Mouse (Mus musculus): ENCODE data around the gene Tspan18.

The Tspan18 gene

DNA sequence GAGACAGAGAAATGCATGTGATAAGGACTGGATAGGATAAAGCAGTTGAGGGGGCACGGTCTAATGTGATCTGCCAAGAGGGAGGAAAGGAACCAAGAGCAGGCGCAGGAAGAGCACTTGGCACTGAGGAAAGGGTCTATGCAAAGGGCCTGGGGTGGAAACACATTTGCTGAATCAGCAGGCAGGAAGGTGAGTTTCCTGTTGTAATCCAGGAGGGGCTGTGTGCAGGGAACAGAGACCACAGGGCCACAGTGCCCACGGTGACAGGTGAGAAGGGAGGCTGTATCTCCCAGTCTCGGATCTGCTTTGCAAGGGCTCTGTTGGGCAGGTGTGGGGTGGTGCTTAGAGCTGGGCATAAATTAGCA is 156.0 kb downstream of the Tspan18 start:
- no peak for DNase-seq

GRCm38 (mm10) chr2:93177668-93178312 is 156.5 kb downstream of the Tspan18 start:
- DNase-seq, result no peak

- peak; percentile 59 for DNase-seq
Measured at GRCm38 (mm10) chr2:93176871-93177667, 157.2 kb downstream of the Tspan18 start.

- DNase-seq, result no peak
Measured at GRCm38 (mm10) chr2:93176193-93176798, 158.0 kb downstream of the Tspan18 start.

- DNase-seq, result no peak
Measured at GRCm38 (mm10) chr2:93175721-93176120, 158.6 kb downstream of the Tspan18 start.

- no peak for DNase-seq
Measured at GRCm38 (mm10) chr2:93175278-93175677, 159.0 kb downstream of the Tspan18 start.

- no peak for DNase-seq
Measured at GRCm38 (mm10) chr2:93174159-93174558, 160.1 kb downstream of the Tspan18 start.

DNA sequence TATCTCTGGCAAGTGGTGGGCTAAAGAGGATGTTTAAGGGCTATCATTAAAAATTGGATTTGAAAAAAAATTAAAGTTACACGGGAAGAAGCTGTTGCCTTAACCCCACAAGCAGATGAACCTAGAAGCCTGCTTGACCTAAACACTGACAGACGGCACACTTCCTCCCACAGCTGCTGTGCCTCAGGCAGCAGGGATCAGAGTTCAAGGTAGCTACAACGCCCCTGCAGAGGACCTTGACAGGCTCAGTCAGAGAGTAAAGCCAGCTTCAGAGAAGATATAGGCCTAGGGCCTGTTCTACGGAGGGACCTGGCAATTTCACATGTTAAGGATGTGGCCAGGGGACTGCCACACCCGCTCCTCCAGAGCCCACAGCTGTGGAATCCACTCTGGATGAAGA is 161.8 kb downstream of the Tspan18 start:
- DNase-seq, result no peak

DNA sequence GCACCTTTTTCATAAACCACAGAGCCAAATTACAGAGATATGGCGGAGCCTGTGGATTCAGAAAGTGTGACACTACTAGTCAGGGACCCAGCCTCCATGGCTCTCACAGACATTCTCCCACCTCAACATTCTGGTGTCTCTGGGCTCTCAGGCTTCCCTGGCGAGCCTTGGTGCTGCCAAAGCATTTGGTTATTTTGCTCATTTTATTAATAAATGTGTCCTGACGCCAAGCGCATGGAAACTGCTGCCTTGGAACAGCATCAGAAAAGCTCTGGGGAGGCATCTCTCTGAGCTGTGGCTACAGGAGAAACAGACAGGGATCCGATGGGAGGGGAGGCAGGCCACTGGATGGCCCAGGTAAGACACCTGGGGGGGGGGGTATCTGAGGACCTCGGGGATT is 162.4 kb downstream of the Tspan18 start:
- no peak for DNase-seq

DNA sequence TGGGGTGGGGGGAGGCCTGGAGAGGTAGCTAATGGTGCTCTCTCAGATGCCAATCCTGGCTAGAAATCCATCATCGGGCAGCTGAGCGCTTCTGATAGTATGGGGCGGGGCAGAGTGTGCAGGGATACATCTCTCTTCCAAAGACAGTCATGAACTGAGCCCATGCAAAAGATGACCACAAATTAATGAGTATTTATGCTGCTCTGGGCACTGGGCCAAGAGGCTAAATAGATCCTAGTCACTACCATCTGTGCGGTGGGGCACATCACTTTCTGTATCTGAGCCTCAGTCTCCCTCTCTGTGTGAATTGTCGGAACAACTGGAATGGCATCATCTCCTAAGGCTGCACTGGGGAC is 163.5 kb downstream of the Tspan18 start:
- no peak for DNase-seq

DNA sequence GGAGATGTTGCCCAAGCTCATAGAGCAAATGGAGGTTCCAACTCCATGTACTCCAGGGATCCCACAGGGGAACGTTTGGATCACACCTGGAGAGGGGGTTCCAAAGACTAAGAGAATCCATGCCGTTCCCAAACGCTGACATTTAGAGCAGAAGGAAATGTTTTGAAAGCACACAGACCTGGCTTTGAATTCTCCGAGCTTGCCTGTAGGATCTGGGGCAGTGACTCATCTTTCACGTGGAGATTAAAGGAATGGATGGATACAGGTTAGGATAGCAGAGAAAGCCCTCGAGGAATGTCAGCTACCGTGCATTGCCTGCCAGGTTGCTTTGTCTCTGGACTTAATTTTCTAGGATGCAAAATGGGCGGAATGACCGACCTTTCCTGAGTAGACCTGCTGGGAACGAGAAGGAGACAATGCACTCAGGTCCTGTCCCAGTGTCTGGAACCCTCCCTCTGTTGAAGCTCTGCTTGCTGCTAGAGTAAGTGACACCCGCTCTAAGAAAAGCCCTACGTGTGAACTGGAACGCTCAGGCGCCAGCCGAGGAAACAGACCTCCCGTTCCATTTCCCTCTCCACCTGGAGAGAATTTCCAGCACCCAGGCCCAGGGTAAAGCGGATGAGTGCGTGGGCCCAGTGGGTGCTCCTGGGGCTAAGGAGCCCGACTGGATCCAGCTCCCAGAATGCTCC is 164.0 kb downstream of the Tspan18 start:
- no peak for DNase-seq

DNA sequence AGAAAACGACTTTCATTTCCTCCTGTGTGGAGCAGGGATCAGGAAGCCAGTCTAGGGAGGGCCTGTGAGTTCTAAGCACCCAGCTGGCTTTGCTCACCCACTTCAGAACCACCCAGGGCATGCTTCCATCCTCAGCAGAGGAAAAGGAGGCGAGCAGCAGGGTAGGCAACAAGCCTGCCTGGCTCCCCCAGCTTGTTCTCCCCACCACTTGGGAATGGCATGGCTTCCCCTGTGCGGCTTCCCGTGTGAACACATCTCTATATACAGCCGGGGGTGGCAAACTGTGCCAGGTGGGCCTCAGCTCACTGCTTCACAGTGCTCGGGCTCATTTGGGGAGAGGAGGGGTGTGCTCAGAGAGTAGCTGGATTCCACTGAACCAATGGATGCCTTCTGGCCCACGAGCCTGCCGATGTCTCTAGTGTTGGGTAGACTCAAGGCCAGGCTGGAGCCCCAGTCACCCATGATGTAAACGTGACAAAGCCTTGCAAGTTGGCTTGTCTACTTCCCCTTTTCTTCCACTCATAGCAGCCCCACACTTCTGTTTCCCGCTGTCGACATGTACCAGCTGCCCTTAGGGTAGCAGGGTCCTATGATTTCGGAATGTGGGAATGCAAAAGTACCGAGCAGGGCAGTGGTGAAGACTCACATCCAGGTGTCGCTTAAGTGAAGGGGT is 167.4 kb downstream of the Tspan18 start:
- peak; percentile 31 for DNase-seq

- no peak for DNase-seq
Measured at GRCm38 (mm10) chr2:93166295-93166694, 168.0 kb downstream of the Tspan18 start.

DNA sequence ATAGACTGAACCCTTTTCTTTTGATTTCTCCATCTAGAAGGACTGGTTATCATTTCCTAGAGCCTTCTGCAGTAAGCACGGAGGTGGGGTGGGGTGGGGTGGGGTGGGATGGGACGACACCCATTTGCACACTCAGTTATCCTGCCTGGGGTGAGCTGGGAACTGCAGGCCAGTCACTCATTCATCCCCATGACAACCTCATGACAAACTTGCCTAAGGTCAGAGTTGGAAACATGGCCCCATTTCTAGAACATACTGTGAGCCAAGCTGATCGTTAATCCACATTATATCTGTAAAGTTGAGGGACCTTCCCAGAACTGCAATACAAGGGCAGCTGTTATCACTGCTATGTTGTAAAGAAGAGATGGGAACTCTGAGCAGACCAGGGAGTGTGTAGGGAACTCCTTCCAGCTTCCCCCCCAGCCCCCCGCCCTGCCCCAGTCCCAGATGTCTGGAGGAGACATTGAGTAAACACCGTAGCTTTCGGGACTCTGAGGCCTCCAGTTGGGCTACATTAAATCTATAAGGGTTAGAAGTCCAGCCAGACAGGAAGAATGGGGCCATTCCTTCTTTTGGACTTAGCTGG is 170.5 kb downstream of the Tspan18 start:
- no peak for DNase-seq

DNA sequence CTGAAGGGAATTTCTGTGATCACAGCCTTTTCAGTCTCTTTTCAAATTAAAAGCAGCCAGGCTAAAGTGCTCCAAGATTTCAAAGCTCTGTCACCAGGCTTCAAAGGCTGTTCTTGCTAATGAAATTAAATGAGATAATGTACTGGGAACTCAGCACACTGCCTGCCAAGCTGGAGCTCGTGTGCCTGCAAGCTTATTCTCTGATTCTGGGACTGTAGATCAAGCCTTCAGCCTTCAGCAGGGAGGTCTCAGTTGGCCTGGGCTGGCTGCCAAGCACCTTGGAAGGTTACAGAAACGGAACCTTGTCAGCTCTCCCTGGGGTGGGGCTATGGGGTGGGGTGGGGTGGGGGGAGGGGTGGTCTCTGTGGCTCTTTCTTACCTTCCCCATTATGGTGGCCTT is 171.0 kb downstream of the Tspan18 start:
- peak; percentile 40 for DNase-seq

- DNase-seq, result no peak
Measured at GRCm38 (mm10) chr2:93162791-93163190, 171.5 kb downstream of the Tspan18 start.

- DNase-seq, result no peak
Measured at GRCm38 (mm10) chr2:93161914-93162664, 172.2 kb downstream of the Tspan18 start.

- no peak for DNase-seq
Measured at GRCm38 (mm10) chr2:93160467-93161035, 173.8 kb downstream of the Tspan18 start.

DNA sequence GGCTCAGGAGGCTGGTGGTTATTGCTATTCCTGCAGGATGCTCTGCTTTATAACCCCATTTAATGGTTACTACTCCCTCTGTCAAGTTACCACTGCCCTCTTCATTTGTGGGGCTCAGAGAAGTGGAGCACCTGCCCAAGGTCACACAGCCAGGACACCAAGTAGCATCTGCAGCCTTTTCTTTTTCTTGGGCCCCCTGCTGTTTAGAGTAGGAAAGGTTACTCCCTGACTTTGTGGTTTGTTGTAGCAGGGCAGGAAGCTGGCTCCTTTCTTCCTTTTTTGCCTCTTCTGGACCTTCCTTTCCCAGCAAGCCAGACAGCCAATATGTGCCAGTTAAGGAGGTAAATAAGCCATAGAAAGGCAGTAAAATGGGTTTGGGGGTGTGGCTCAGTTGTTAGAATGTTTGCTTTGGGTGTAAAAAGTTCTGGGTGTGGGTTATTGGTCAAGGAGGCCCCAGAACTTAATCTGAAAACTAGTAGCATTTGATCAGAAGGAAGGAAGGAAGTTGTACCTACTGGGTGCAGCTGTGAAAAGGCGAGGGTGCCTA is 179.7 kb downstream of the Tspan18 start:
- peak; percentile 24 for DNase-seq

GRCm38 (mm10) chr2:93153833-93154232 is 180.5 kb downstream of the Tspan18 start:
- no peak for DNase-seq

- no peak for DNase-seq
Measured at GRCm38 (mm10) chr2:93152883-93153491, 181.3 kb downstream of the Tspan18 start.

All from lung, postnatal 36 days (tissue).